Comparison of ENCODE assay signal across 17 mouse cellular contexts in genomic region chr1:138289455-138290425, GRCm38 (mm10). TPM values are rescaled to one million over a fixed set of nuclear protein-coding genes. Genes with fewer than 3 reads are reported as not detected.
DNase-seq lines count a peak whose midpoint lies in the region; ATAC-seq and TF ChIP-seq lines count a peak whose summit lies in the region.
"Had no signal": no experiment of that assay in that cellular context is flagged by ENCODE, and none has a peak within 500 bp of the region (broad histone marks: within the 10 kb centered on the region; RNA-seq: fewer than 3 reads in every experiment).

No protein-coding gene starts in this region.

- no peak for TF ChIP-seq POLR2A in brain, embryonic 14.5 days (IDR thresholded peaks at IDR 0.05; ENCODE audit: borderline replicate concordance, extremely low read depth, insufficient read depth, insufficient read length, poor library complexity, severe bottlenecking)

- no peak for TF ChIP-seq CTCF in brain, embryonic 14.5 days (IDR thresholded peaks at IDR 0.05; ENCODE audit: borderline replicate concordance, extremely low read depth, insufficient read depth, insufficient read length)

- ATAC-seq in monocyte, adult 5-6 weeks (replicated peaks; ENCODE audit: insufficient number of reproducible peaks, low FRiP score, low TSS enrichment, poor library complexity, severe bottlenecking) = no peak
- ATAC-seq: midbrain, embryonic 15.5 days had no signal

- peak; percentile 16 for DNase-seq in layer of hippocampus, adult 11-12 months (ENCODE audit: low spot score)
- DNase-seq in layer of hippocampus, postnatal 36 days = no peak
- peak; percentile 28 to 42 for DNase-seq in right cerebral cortex, postnatal 10 days (ENCODE audit: low spot score in 2 of 2)
- no peak for DNase-seq in right cerebral cortex, postnatal 14 days
- DNase-seq in brain, embryonic 14.5 days (ENCODE audit: low read depth) = peak; percentile 78
- peak; percentile 82 for DNase-seq in telencephalon, adult 2 months (ENCODE audit: low read depth, low spot score)
- no peak for DNase-seq in urinary bladder, adult 2 months (ENCODE audit: low spot score)
- DNase-seq: cerebellum, adult 18-20 months; gastrocnemius, postnatal 10 days; lung, adult 2 months had no signal

RNA-seq across cellular contexts. Expression of gene Atp6v1g3, which starts 16.2 kb away (rescaled TPM):
- not detected for total RNA-seq in layer of hippocampus, postnatal 36 days (2021)
- polyA plus RNA-seq in brain, embryonic 14.5 days (2012; rRNA removed) = not detected in 2 replicates
- 0.86 to 1.5 TPM in 2 of 3 replicates, not detected in the other for total RNA-seq in monocyte, adult 5-6 weeks (2017)
- not detected in 2 replicates for polyA plus RNA-seq in urinary bladder, adult 2 months (2012; rRNA removed)
- total RNA-seq: adrenal gland, adult 18-20 months; ES-E14; gastrocnemius, postnatal 10 days had no signal
- polyA plus RNA-seq: embryonic facial prominence, embryonic 11.5 days; heart, embryonic 15.5 days; hindbrain, embryonic 15.5 days; lung, adult 2 months; midbrain, embryonic 15.5 days had no signal

Comparison
In these comparisons a context has a peak if more than half of its experiments do, and no peak if none do; other contexts are left out.
1. DNase-seq: peak in layer of hippocampus, adult 11-12 months (single experiment), right cerebral cortex, postnatal 10 days (2 of 2), brain, embryonic 14.5 days (single experiment) and telencephalon, adult 2 months (single experiment); none in layer of hippocampus, postnatal 36 days (0 of 2), right cerebral cortex, postnatal 14 days (single experiment) and urinary bladder, adult 2 months (single experiment).